Mouse (Mus musculus) lung, adult 2 months (tissue): Measurements from ENCODE around the gene Mt4.

Source experiments
- CTCF ChIP-seq: fragments of 200-500 bp; IDR thresholded peaks from 2 replicates; pipeline ENCODE4 v1.5.1; 2011; ENCODE audit warnings: mild to moderate bottlenecking, low read length, control low read depth; ENCODE audit not compliant: insufficient read depth
- POLR2A ChIP-seq: fragments of 200-500 bp; IDR thresholded peaks from 2 replicates; pipeline ENCODE4 v1.6.1; 2011; ENCODE audit warnings: low read depth, mild to moderate bottlenecking, control low read depth, low read length, borderline replicate concordance; ENCODE audit errors: extremely low read depth

GRCm38 (mm10) chr8:94154537-94154936 is 17.5 kb downstream of the Mt4 start:
- TF ChIP-seq POLR2A = no peak
- TF ChIP-seq CTCF = no peak
